Mouse (Mus musculus): Measurements from ENCODE around the gene Ciz1. TPM values are rescaled to one million over a fixed set of nuclear protein-coding genes. Genes with fewer than 3 reads are reported as not detected.
A peak's percentile ranks its signal among the peaks of the same experiment; 100 is the strongest.

Gene Ciz1
- polyA plus RNA-seq, 1 experiment, result 101 TPM

DNA sequence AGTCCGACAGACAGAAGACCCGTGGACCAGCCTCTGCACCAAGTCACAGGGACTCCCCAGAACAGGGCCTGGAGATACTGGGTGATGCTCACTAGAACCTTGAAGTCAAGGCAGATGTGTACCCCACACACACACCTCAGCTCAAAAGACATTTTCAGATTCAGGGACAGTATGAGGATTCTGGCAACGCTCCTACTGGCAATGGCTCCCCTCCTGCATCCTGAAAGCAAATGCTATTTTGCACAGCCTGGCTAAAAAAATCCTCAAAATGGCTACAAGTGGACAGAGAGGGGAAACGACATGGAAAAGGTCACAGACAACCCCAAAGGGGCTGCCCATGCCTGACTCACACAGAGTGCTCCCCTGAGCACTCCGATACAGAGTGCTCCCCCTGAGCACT lies 20.0 kb upstream of the Ciz1 start:
- TF ChIP-seq CTCF (IDR thresholded peaks at IDR 0.05; ENCODE audit: low read depth, low read length), result no peak
- no peak for TF ChIP-seq POLR2A (IDR thresholded peaks at IDR 0.05; ENCODE audit: borderline replicate concordance, low read depth, low read length)
- no peak overlapping the region for H3K27ac ChIP-seq (ENCODE audit: insufficient read depth, low read depth, low read length)
- no peak overlapping the region for H3K4me3 ChIP-seq (ENCODE audit: insufficient read depth, low read length)
- no peaks in the 10 kb centered on the region for H3K4me1 ChIP-seq (ENCODE audit: control insufficient read depth, insufficient read depth, low read length)

- no peak overlapping the region for H3K4me3 ChIP-seq (ENCODE audit: insufficient read depth, low read length)
- TF ChIP-seq CTCF (IDR thresholded peaks at IDR 0.05; ENCODE audit: low read depth, low read length) (no peak), POLR2A (IDR thresholded peaks at IDR 0.05; ENCODE audit: borderline replicate concordance, low read depth, low read length) (no peak)
- no peaks in the 10 kb centered on the region for H3K4me1 ChIP-seq (ENCODE audit: control insufficient read depth, insufficient read depth, low read length)
- H3K27ac ChIP-seq (ENCODE audit: insufficient read depth, low read depth, low read length), result no peak overlapping the region
Measured at GRCm38 (mm10) chr2:32335888-32336287, 16.2 kb upstream of the Ciz1 start.

- H3K4me1 ChIP-seq (ENCODE audit: control insufficient read depth, insufficient read depth, low read length), result peaks cover 21% of the 10 kb centered on the region
- TF ChIP-seq POLR2A (IDR thresholded peaks at IDR 0.05; ENCODE audit: borderline replicate concordance, low read depth, low read length) (no peak), CTCF (IDR thresholded peaks at IDR 0.05; ENCODE audit: low read depth, low read length) (no peak)
- no peak overlapping the region for H3K27ac ChIP-seq (ENCODE audit: insufficient read depth, low read depth, low read length)
- no peak overlapping the region for H3K4me3 ChIP-seq (ENCODE audit: insufficient read depth, low read length)
Measured at GRCm38 (mm10) chr2:32339912-32340642, 12.1 kb upstream of the Ciz1 start.

- H3K4me3 ChIP-seq (ENCODE audit: insufficient read depth, low read length), result no peak overlapping the region
- H3K4me1 ChIP-seq (ENCODE audit: control insufficient read depth, insufficient read depth, low read length), result peaks cover 21% of the 10 kb centered on the region
- H3K27ac ChIP-seq (ENCODE audit: insufficient read depth, low read depth, low read length), result no peak overlapping the region
- TF ChIP-seq CTCF (IDR thresholded peaks at IDR 0.05; ENCODE audit: low read depth, low read length) (no peak), POLR2A (IDR thresholded peaks at IDR 0.05; ENCODE audit: borderline replicate concordance, low read depth, low read length) (no peak)
Measured at GRCm38 (mm10) chr2:32340836-32341633, 11.1 kb upstream of the Ciz1 start.

DNA sequence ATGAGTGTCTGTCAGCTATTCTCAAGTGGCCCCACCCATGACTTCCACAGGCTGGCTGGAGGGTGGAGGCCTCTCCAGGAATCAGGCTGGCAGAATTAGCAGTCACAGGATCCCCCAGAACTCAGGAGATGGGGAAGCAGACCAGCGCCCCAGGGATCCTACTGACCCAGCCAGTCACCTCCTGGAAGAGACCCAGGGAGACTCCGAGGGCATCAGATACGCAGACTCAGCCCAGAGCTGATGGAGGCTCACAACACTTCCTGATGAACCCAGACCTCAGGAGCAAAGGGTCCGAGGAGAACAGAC lies 10.5 kb upstream of the Ciz1 start:
- Histone ChIP-seq H3K4me3 (ENCODE audit: insufficient read depth, low read length) (no peak overlapping the region), H3K27ac (ENCODE audit: insufficient read depth, low read depth, low read length) (no peak overlapping the region), H3K4me1 (ENCODE audit: control insufficient read depth, insufficient read depth, low read length) (peaks cover 21% of the 10 kb centered on the region)
- TF ChIP-seq POLR2A (IDR thresholded peaks at IDR 0.05; ENCODE audit: borderline replicate concordance, low read depth, low read length) (no peak), CTCF (IDR thresholded peaks at IDR 0.05; ENCODE audit: low read depth, low read length) (no peak)

GRCm38 (mm10) chr2:32342039-32342438 lies 10.1 kb upstream of the Ciz1 start:
- Histone ChIP-seq H3K4me1 (ENCODE audit: control insufficient read depth, insufficient read depth, low read length) (peaks cover 21% of the 10 kb centered on the region), H3K27ac (ENCODE audit: insufficient read depth, low read depth, low read length) (no peak overlapping the region), H3K4me3 (ENCODE audit: insufficient read depth, low read length) (no peak overlapping the region)
- TF ChIP-seq POLR2A (IDR thresholded peaks at IDR 0.05; ENCODE audit: borderline replicate concordance, low read depth, low read length) (no peak), CTCF (IDR thresholded peaks at IDR 0.05; ENCODE audit: low read depth, low read length) (no peak)

DNA sequence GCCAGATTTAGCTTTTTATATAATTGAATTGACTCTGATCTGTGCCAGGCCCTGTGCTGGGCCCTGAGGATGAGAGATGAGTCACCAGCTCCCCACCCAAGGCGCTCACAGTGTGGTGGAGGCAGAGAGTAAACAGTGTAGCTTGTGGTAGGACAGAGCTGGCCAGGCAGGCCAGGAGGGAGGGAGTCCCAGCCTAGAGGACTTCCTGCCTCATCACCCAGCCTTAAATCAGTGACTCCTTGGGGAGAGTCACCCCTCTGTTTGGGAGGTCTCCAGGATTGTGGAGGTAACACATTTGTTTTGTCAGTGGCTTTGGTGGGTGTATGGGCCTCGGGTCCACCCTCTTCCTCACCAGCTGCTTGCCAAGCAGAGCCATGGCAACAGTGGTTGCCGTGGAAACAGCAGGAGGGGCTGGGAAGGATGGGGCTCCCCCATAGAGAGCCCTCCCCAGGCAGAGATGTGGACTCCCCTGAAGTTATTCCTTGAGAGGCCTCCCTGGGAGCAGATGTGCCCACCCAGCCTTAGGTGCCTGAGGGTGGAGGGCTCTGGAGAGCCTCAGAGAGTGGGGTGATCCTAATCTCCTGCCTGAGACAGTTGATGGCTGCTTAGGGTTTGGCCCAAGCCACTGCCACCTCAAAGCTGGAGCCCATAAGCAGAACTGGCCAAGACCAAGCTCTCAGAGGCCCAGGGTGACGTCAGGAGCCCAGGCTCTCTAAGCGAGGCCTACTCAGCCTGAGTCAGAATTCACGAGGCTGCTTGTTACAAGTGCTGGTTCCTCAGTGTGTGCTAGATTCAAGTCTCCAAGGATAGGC lies 9.4 kb upstream of the Ciz1 start:
- Histone ChIP-seq H3K4me3 (ENCODE audit: insufficient read depth, low read length) (no peak overlapping the region), H3K4me1 (ENCODE audit: control insufficient read depth, insufficient read depth, low read length) (peaks cover 21% of the 10 kb centered on the region), H3K27ac (ENCODE audit: insufficient read depth, low read depth, low read length) (peak overlapping the region; percentile 61)
- TF ChIP-seq CTCF (IDR thresholded peaks at IDR 0.05; ENCODE audit: low read depth, low read length), result no peak
- no peak for TF ChIP-seq POLR2A (IDR thresholded peaks at IDR 0.05; ENCODE audit: borderline replicate concordance, low read depth, low read length)

DNA sequence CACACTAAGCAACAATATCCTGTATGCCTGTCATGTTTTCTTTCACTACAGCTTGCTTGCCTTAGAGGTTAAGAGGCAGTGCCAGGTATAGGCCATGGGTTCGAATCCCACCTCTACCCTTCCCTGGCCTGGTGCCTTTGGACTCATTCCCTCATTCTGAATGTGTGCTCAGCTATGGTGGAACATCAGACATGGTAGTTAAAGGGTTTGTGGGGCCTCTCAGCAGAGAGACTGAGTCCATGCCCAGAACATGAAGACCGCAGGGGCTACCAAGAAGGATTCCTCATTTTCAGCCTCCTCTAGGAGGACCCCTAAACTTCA lies 8.8 kb upstream of the Ciz1 start:
- no peak overlapping the region for H3K4me3 ChIP-seq (ENCODE audit: insufficient read depth, low read length)
- TF ChIP-seq POLR2A (IDR thresholded peaks at IDR 0.05; ENCODE audit: borderline replicate concordance, low read depth, low read length) (no peak), CTCF (IDR thresholded peaks at IDR 0.05; ENCODE audit: low read depth, low read length) (no peak)
- peaks cover 21% of the 10 kb centered on the region for H3K4me1 ChIP-seq (ENCODE audit: control insufficient read depth, insufficient read depth, low read length)
- H3K27ac ChIP-seq (ENCODE audit: insufficient read depth, low read depth, low read length), result peak overlapping the region; percentile 61

DNA sequence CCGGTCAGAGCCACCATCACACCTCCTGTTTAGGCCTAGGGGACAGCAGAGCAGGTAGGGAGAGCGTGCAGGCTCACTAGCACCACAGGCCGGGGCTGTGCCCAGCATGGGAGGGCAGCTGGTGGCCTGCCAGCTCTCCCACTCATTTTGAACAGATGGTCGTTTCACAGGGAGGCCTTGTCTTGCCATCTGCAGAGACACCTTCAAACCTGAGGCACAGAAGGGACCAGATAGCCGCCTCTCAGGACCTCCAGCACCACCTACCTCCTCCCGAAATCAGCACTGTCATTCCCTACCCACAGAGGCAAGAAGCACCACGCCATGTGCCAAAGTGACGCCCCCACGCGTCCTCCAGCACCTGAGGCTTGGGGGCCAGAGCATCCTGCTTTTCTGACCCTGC lies 8.1 kb upstream of the Ciz1 start:
- H3K27ac ChIP-seq (ENCODE audit: insufficient read depth, low read depth, low read length), result no peak overlapping the region
- H3K4me1 ChIP-seq (ENCODE audit: control insufficient read depth, insufficient read depth, low read length), result peaks cover 21% of the 10 kb centered on the region
- TF ChIP-seq POLR2A (IDR thresholded peaks at IDR 0.05; ENCODE audit: borderline replicate concordance, low read depth, low read length), result no peak
- no peak for TF ChIP-seq CTCF (IDR thresholded peaks at IDR 0.05; ENCODE audit: low read depth, low read length)
- no peak overlapping the region for H3K4me3 ChIP-seq (ENCODE audit: insufficient read depth, low read length)

Data from bone marrow macrophage, adult 2 months (primary cell).